Mouse (Mus musculus): ENCODE data around the gene Rc3h1.
"Not testable (repeated sequence)": the region's sequence is repeated elsewhere in the genome, so short reads cannot be mapped to it uniquely, and the experiment has no call there.

Rc3h1 gene

GRCm38 (mm10) chr1:160906057-160906557 lies at the start of gene Rc3h1:
TSS of gene Rc3h1 (plus strand) at chr1:160906418.
- peak; percentile 98 to 100 for DNase-seq

- DNase-seq, result no peak
These were observed 48.1 kb upstream of the Rc3h1 start for GRCm38 (mm10) chr1:160858132-160858531.

- DNase-seq, result not testable (repeated sequence)
These were observed 46.3 kb upstream of the Rc3h1 start for GRCm38 (mm10) chr1:160859874-160860273.

GRCm38 (mm10) chr1:160861142-160861541 lies 45.1 kb upstream of the Rc3h1 start:
- no peak for DNase-seq

GRCm38 (mm10) chr1:160861632-160862031 lies 44.6 kb upstream of the Rc3h1 start:
- no peak for DNase-seq

GRCm38 (mm10) chr1:160863027-160863426 lies 43.2 kb upstream of the Rc3h1 start:
- DNase-seq, result peak; percentile 9 to 43

- no peak for DNase-seq
These were observed 31.5 kb upstream of the Rc3h1 start for GRCm38 (mm10) chr1:160874757-160875156.

- DNase-seq, result no peak
These were observed 29.2 kb upstream of the Rc3h1 start for GRCm38 (mm10) chr1:160876968-160877367.

- no peak for DNase-seq
These were observed 27.7 kb upstream of the Rc3h1 start for GRCm38 (mm10) chr1:160878485-160878884.

GRCm38 (mm10) chr1:160881378-160881777 lies 24.8 kb upstream of the Rc3h1 start:
- DNase-seq, result not testable (repeated sequence)

- DNase-seq, result no peak
These were observed 24.2 kb upstream of the Rc3h1 start for GRCm38 (mm10) chr1:160881968-160882367.

GRCm38 (mm10) chr1:160884273-160884672 lies 21.9 kb upstream of the Rc3h1 start:
- DNase-seq, result no peak

- DNase-seq, result no peak
These were observed 21.2 kb upstream of the Rc3h1 start for GRCm38 (mm10) chr1:160884993-160885392.

GRCm38 (mm10) chr1:160899701-160900100 lies 6.5 kb upstream of the Rc3h1 start:
- no peak for DNase-seq

- DNase-seq, result no peak
These were observed 2.2 kb upstream of the Rc3h1 start for GRCm38 (mm10) chr1:160904047-160904446.

- DNase-seq, result no peak
These were observed 602 bp downstream of the Rc3h1 start for GRCm38 (mm10) chr1:160906558-160907481.

GRCm38 (mm10) chr1:160910176-160910575 lies 4.0 kb downstream of the Rc3h1 start:
- no peak for DNase-seq

GRCm38 (mm10) chr1:160910812-160911211 lies 4.6 kb downstream of the Rc3h1 start:
- DNase-seq, result no peak

- DNase-seq, result no peak
These were observed 13.2 kb downstream of the Rc3h1 start for GRCm38 (mm10) chr1:160919383-160919782.

- DNase-seq, result no peak
These were observed 15.7 kb downstream of the Rc3h1 start for GRCm38 (mm10) chr1:160921938-160922337.

- no peak for DNase-seq
These were observed 25.1 kb downstream of the Rc3h1 start for GRCm38 (mm10) chr1:160931320-160931719.

GRCm38 (mm10) chr1:160933896-160934482 lies 27.8 kb downstream of the Rc3h1 start:
- DNase-seq, result no peak

GRCm38 (mm10) chr1:160935551-160935950 lies 29.3 kb downstream of the Rc3h1 start:
- DNase-seq, result no peak

GRCm38 (mm10) chr1:160963199-160963598 lies 57.0 kb downstream of the Rc3h1 start:
- DNase-seq, result no peak
